Mouse (Mus musculus) olfactory bulb, adult 2 months (tissue): ENCODE measurements around the gene Klhdc7a.

Source experiments
- CTCF ChIP-seq: fragments of 200-500 bp; IDR thresholded peaks from 2 replicates; pipeline ENCODE4 v1.5.1; 2012; ENCODE audit warnings: low read depth, mild to moderate bottlenecking, low read length, moderate library complexity; ENCODE audit not compliant: insufficient read depth
- POLR2A ChIP-seq: fragments of 200-500 bp; IDR thresholded peaks from 2 replicates; pipeline ENCODE4 v1.6.1; 2012; ENCODE audit warnings: mild to moderate bottlenecking, low read depth, low read length, moderate library complexity; ENCODE audit not compliant: insufficient read depth

- TF ChIP-seq POLR2A (no peak), CTCF (no peak)
These were observed 25.4 kb upstream of the Klhdc7a start for GRCm38 (mm10) chr4:139993111-139993755.
